Mouse (Mus musculus) bone marrow, adult 2 months (tissue): Measurements from ENCODE around the gene Tuba1b.

Experiments used
- CTCF ChIP-seq: fragments of 200-500 bp; IDR thresholded peaks from 2 replicates; pipeline ENCODE4 v1.5.1; 2011; ENCODE audit warnings: low read length, control low read depth; ENCODE audit not compliant: control insufficient read depth, insufficient read depth
- POLR2A ChIP-seq: fragments of 200-500 bp; IDR thresholded peaks from 2 replicates; pipeline ENCODE4 v1.6.1; 2011; ENCODE audit warnings: low read depth, mild to moderate bottlenecking, control low read depth, low read length, borderline replicate concordance; ENCODE audit not compliant: control insufficient read depth

GRCm38 (mm10) chr15:98891907-98892606, 42.3 kb downstream of the Tuba1b start:
- TF ChIP-seq POLR2A = no peak
- TF ChIP-seq CTCF = peak; percentile 69
